Mouse (Mus musculus): Measurements from ENCODE around the gene Irx1. TPM values are rescaled to one million over a fixed set of nuclear protein-coding genes. Genes with fewer than 3 reads are reported as not detected.

The Irx1 gene
- polyA plus RNA-seq, 3 experiments from 2014 or later = not detected

GRCm38 (mm10) chr13:71910361-71910760 lies 53.2 kb downstream of the Irx1 start:
- no peak for ATAC-seq

Measured in inflammation-experienced regulatory T-cells, adult 6 months (primary cell).